Mouse (Mus musculus) heart, embryonic 14.5 days (tissue): Measurements from ENCODE around the gene Gm12695. TPM values are rescaled to one million over a fixed set of nuclear protein-coding genes. Genes with fewer than 3 reads are reported as not detected.

Experiments
- ATAC-seq: fragments of 200-750 bp; cut with Nextera tagmentation; 2 replicates; pipeline ENCODE4 v1.8.0; 2017; ENCODE audit warnings: low read depth, moderate TSS enrichment; ENCODE audit not compliant: insufficient number of reproducible peaks, insufficient read depth, low FRiP score
- H3K27ac ChIP-seq, 2 experiments: fragments of 200-500 bp in 1 of 2; fragments of 300-500 bp in 1 of 2; sonication (generic) in 1 of 2; replicated peaks in 1 of 2; 2 replicates each; pipeline ENCODE4 v1.5.1; 2012 to 2014; ENCODE audit warnings: low read depth in 2 of 2, low read length in 2 of 2, control low read depth in 1 of 2, mild to moderate bottlenecking in 1 of 2, mixed read lengths in 1 of 2; ENCODE audit not compliant: control insufficient read depth in 1 of 2, insufficient read depth in 1 of 2
- H3K27me3 ChIP-seq: fragments of 300-500 bp; sonication (generic); 2 replicates; pipeline ENCODE4 v1.6.1; 2014; ENCODE audit warnings: mild to moderate bottlenecking, low read length, control low read depth; ENCODE audit not compliant: control insufficient read depth, insufficient read depth
- H3K36me3 ChIP-seq: fragments of 300-500 bp; sonication (generic); 2 replicates; pipeline ENCODE4 v1.6.1; 2014; ENCODE audit warnings: mild to moderate bottlenecking, control low read depth, low read length, mixed read lengths; ENCODE audit not compliant: control insufficient read depth, insufficient read depth
- H3K4me1 ChIP-seq, 2 experiments: fragments of 200-500 bp in 1 of 2; fragments of 300-500 bp in 1 of 2; sonication (generic) in 1 of 2; 2 replicates each; pipeline ENCODE4 v1.6.1; 2012 to 2014; ENCODE audit warnings: low read length in 2 of 2, control low read depth in 1 of 2, mixed read lengths in 1 of 2; ENCODE audit not compliant: control insufficient read depth in 2 of 2, insufficient read depth in 2 of 2
- H3K4me2 ChIP-seq: fragments of 300-500 bp; sonication (generic); 2 replicates; pipeline ENCODE4 v1.6.1; 2014; ENCODE audit warnings: mild to moderate bottlenecking, low read length
- H3K4me3 ChIP-seq, 2 experiments: fragments of 200-500 bp in 1 of 2; fragments of 300-500 bp in 1 of 2; sonication (generic) in 1 of 2; 2 replicates each; pipeline ENCODE4 v1.5.1; 2012 to 2014; ENCODE audit warnings: low read length in 2 of 2, mild to moderate bottlenecking in 2 of 2, control low read depth in 1 of 2, low read depth in 1 of 2, moderate library complexity in 1 of 2; ENCODE audit not compliant: control insufficient read depth in 1 of 2, insufficient read depth in 1 of 2
- H3K9ac ChIP-seq: fragments of 300-500 bp; sonication (generic); 2 replicates; pipeline ENCODE4 v1.6.1; 2014; ENCODE audit warnings: mild to moderate bottlenecking, low read length
- H3K9me3 ChIP-seq: fragments of 300-500 bp; sonication (generic); 2 replicates; pipeline ENCODE4 v1.6.1; 2016; ENCODE audit warnings: low read length, control low read depth; ENCODE audit not compliant: control insufficient read depth
- WGBS: fragments of 180-500 bp; shearing (Covaris S2); extraction: QIAGEN DNeasy Blood & Tissue Kit; methylation state at CpG from one replicate; pipeline ENCODE4 v1.1.7; 2014; 5-methylcytosine and 5-hydroxymethylcytosine counted together
- polyA plus RNA-seq: library from polyadenylated mRNA; unstranded; fragments of >200 nt; fragmentation: Nextera tagmentation; extraction: Ambion mirVana; gene quantifications from 2 replicates; pipeline ENCODE4 v1.2.1, GENCODE M21; 2014

Gm12695 gene
- polyA plus RNA-seq, result not detected in 2 replicates

- 86% methylated on average over 3 of the region's 3 CpGs for WGBS
- H3K9ac ChIP-seq, result no peak within 1 kb of the TSS
- no peaks in the 10 kb centered on the region for H3K4me1 ChIP-seq
- no peaks in the 10 kb centered on the region for H3K9me3 ChIP-seq
- no peak for ATAC-seq
- H3K27me3 ChIP-seq, result no peaks in the 10 kb centered on the region
- no peak within 1 kb of the TSS for H3K27ac ChIP-seq
- no peak within 1 kb of the TSS for H3K4me2 ChIP-seq
- no peaks in the 10 kb centered on the region for H3K36me3 ChIP-seq
- H3K4me3 ChIP-seq, result no peak within 1 kb of the TSS
Observed at GRCm38 (mm10) chr4:96785086-96785485, at the start of gene Gm12695. TSS of gene Gm12695 (minus strand) at chr4:96785186.

- H3K36me3 ChIP-seq, result no peaks in the 10 kb centered on the region
- 78% methylated on average over 4 of the region's 4 CpGs for WGBS
- no peak overlapping the region for H3K4me3 ChIP-seq
- H3K27ac ChIP-seq, result no peak overlapping the region
- H3K9me3 ChIP-seq, result no peaks in the 10 kb centered on the region
- no peak overlapping the region for H3K9ac ChIP-seq
- no peaks in the 10 kb centered on the region for H3K4me1 ChIP-seq
- no peaks in the 10 kb centered on the region for H3K27me3 ChIP-seq
- ATAC-seq, result no peak
- no peak overlapping the region for H3K4me2 ChIP-seq
Observed at GRCm38 (mm10) chr4:96825540-96826045, 40.6 kb upstream of the Gm12695 start.

- no peak overlapping the region for H3K4me3 ChIP-seq
- no peak overlapping the region for H3K4me2 ChIP-seq
- H3K4me1 ChIP-seq, result no peaks in the 10 kb centered on the region
- no peak overlapping the region for H3K27ac ChIP-seq
- no peak for ATAC-seq
- H3K9me3 ChIP-seq, result no peaks in the 10 kb centered on the region
- no peaks in the 10 kb centered on the region for H3K36me3 ChIP-seq
- 57% methylated on average over 6 of the region's 6 CpGs for WGBS
- no peak overlapping the region for H3K9ac ChIP-seq
- no peaks in the 10 kb centered on the region for H3K27me3 ChIP-seq
Observed at GRCm38 (mm10) chr4:96806824-96807808, 22.1 kb upstream of the Gm12695 start.

GRCm38 (mm10) chr4:96799380-96800157, 14.6 kb upstream of the Gm12695 start:
- Histone ChIP-seq H3K9ac (no peak overlapping the region), H3K27me3 (no peaks in the 10 kb centered on the region), H3K27ac (no peak overlapping the region), H3K4me3 (no peak overlapping the region), H3K4me1 (no peaks in the 10 kb centered on the region), H3K9me3 (no peaks in the 10 kb centered on the region), H3K4me2 (no peak overlapping the region), H3K36me3 (no peaks in the 10 kb centered on the region)
- ATAC-seq, result no peak
- 37% methylated on average over 7 of the region's 7 CpGs for whole genome bisulfite sequencing

- H3K9ac ChIP-seq, result no peak overlapping the region
- H3K9me3 ChIP-seq, result no peaks in the 10 kb centered on the region
- no peaks in the 10 kb centered on the region for H3K27me3 ChIP-seq
- no peak overlapping the region for H3K4me2 ChIP-seq
- no peaks in the 10 kb centered on the region for H3K36me3 ChIP-seq
- no peaks in the 10 kb centered on the region for H3K4me1 ChIP-seq
- H3K27ac ChIP-seq, result no peak overlapping the region
- ATAC-seq, result peak; percentile 73; the same call in 1 of the 2 replicates
- WGBS, result 40% methylated on average over 1 of the region's 1 CpGs
- H3K4me3 ChIP-seq, result no peak overlapping the region
Observed at GRCm38 (mm10) chr4:96797583-96797982, 12.6 kb upstream of the Gm12695 start.

- no peak overlapping the region for H3K4me2 ChIP-seq
- no peaks in the 10 kb centered on the region for H3K36me3 ChIP-seq
- H3K9me3 ChIP-seq, result no peaks in the 10 kb centered on the region
- H3K27me3 ChIP-seq, result no peaks in the 10 kb centered on the region
- ATAC-seq, result no peak
- no peak overlapping the region for H3K4me3 ChIP-seq
- H3K9ac ChIP-seq, result no peak overlapping the region
- no peak overlapping the region for H3K27ac ChIP-seq
- no peaks in the 10 kb centered on the region for H3K4me1 ChIP-seq
Observed at GRCm38 (mm10) chr4:96791301-96791700, 6.3 kb upstream of the Gm12695 start.

GRCm38 (mm10) chr4:96789905-96790304, 4.9 kb upstream of the Gm12695 start:
- WGBS, result 53% methylated on average over 3 of the region's 3 CpGs
- no peak for ATAC-seq

More at GRCm38 (mm10) chr4:96789905-96790304, 4.9 kb upstream of the Gm12695 start:
- Histone ChIP-seq H3K4me3 (no peak overlapping the region), H3K36me3 (no peaks in the 10 kb centered on the region), H3K9ac (no peak overlapping the region), H3K4me2 (no peak overlapping the region), H3K4me1 (no peaks in the 10 kb centered on the region), H3K9me3 (no peaks in the 10 kb centered on the region), H3K27ac (no peak overlapping the region), H3K27me3 (no peaks in the 10 kb centered on the region)
